Mouse (Mus musculus) c-Kit-positive CD71-positive TER-119-negative erythroid progenitor cells, embryonic 14.5 days (primary cell): ENCODE data around the gene Ttc19.
"Not testable (repeated sequence)": the region's sequence is repeated elsewhere in the genome, so short reads cannot be mapped to it uniquely, and the experiment has no call there.

Experiments used
- DNase-seq: peaks from one replicate; pipeline ENCODE4 v3.0.0-alpha.2; 2013; ENCODE audit warnings: low read depth

Ttc19 gene

DNA sequence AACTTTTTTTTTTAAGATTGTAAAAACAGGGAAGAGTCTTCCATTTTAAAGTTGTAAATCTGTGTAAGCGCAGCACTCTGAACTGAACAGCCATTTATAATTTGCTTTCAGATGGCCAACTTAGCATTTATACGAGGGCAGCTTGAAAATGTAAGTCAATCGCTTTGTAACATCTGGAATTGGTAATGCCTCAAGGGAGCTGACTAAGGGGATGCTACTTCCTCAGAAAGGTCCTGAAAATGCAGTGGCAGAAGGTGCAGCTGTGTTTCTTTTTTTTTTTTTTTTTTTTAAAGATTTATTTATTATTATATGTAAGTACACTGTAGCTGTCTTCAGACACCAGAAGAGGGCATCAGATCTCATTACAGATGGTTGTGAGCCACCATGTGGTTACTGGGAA is 2.7 kb downstream of the Ttc19 start:
- DNase-seq, result not testable (repeated sequence)

DNA sequence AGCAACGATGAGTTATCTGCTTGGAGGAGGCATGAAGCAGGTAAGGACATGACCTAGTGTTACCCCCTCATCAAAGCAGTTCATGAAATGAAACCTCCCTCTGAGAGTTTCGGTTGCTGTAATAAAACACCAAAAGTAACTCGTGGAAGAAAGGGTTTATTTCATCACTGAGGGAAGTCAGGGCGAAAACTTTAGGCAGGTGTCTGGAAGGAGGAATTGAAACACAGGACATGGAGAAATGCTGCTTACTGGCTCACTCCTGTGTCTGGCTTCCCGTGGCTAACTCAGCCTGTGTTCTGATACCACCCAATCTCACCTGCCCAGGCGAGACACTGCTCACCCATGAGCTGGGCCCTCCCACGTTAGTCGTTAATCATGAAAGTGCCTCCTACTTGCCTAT is 3.7 kb downstream of the Ttc19 start:
- no peak for DNase-seq

DNA sequence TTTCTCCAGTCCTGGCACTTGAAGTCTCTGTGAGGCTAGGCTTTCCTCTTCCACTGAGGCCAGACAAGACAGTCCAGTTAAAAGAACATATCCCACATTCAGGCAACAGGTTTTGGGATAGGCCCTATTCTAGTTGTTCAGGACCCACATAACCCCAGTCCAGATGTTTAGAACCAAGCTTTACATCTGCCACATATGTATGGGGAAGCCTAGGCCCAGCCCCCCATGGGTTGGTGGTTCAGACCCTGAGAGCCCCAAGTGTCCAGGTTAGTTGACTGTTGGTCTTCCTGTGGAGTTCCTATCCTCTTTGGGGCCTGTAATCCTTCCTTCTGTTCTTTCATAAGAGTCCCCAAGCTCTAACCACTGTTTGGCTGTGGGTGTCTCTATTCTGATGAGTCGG is 6.4 kb downstream of the Ttc19 start:
- no peak for DNase-seq

DNA sequence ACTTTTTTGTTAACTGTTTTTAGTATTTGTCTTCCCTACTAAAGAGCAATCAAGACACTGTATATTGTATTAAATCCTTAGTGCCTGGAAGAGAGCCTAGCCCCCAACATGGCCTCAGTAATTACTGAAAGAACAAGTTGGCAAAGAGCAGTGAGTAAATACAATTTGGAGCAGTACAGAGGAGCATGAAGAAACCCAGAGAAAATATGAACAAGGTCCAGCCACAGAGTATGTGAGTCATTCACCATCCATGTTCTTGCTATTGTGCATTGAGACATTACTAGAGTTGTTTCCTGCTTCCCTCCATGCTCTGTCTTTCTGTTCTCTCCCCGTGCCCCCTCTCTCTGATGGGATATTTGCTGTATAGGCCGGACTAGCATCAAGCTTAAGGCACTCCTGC is 12.8 kb downstream of the Ttc19 start:
- no peak for DNase-seq

DNA sequence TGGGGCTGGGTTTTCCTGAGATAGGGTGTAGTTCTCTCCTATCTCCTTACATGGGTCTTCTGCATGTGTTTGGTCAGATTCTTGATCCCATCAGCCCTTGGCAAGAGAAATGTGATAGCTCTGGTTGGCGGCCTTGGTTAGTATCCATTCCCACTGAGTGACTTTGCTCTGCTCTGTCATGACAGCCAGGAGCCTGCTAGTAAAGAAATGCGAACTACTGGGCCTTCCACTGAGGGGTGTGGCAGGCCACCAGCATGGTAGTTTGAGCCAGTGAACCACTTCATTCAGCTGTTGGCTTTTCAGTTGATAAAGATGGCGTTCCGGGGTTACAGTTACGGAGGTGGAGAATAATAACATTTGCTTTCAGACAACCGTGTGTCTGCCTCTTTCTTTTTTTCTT is 17.6 kb downstream of the Ttc19 start:
- no peak for DNase-seq

DNA sequence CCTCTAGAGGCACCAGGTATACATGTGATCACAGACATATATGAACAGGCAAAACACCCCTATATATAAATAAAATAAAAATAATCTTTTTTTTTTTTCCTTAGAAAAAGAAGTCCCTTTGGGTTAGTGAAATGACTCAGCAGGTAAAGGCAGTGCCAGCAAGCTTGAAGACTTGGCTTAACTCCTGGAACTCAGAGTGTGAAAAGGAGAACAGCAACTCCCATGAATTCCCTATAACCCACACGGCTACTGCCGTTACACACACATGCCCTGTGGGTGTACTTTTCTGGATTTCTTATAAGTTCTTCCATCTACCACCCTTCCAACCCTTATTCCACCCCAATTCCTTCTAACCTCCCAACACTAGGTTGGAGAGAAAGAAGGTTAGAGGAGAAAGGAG is 24.6 kb downstream of the Ttc19 start:
- no peak for DNase-seq

DNA sequence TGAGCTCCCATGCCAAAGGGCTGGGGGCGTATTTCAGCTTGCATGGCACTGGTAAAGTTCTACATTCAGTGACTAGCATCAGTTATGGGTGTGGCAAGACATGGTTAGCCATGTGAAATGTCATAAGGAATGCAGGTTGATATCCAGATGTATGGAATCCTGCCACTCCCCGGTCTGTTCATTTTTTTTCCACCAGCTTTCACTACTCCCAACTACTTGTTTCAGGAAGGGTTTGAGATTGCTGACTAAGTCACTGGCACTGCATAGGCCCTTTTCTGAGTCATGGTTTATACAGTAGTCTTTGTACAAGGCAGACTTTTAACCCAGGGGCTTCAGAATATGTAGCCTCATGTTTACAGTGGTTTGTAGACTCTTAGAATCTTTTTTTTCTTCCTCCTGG is 28.0 kb downstream of the Ttc19 start:
- no peak for DNase-seq

DNA sequence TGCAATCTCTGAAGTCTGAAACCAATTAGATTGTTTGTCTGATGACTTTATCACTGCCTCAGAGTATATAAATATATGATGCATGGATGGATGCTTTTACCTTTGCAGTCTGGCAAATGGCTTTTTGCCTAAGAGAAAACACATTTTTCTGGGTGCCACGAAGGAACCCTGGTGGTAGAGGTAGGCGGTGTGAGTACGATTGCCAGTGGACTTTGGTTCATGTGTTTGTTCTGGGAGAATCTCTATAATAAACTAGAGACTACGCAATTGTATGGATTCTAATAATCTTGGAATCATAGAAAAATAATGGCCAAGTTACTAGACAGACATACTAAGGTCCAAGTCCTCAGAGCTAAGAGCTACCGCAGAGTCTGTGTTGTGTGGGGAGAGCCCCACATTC is 33.7 kb downstream of the Ttc19 start:
- DNase-seq, result no peak

DNA sequence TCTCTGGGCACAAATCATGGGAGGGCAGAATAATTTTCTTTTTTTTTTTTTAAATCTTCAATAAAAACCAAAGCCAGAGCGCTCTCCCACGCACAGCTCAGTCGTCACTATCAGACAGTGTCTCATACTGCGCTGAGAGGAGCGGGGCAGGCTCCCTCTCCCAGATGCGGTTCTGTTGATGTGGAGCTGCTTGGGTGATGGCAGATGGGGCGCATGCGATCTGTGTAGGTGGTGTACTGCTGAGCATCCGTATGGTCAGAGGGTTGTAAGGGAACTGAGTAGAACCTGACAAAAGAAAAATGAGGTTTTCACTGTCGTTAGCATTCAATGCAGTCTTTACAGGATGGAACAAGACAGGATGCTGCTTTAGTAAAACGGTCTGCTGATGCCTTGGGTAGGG is 36.5 kb downstream of the Ttc19 start:
- DNase-seq, result no peak

DNA sequence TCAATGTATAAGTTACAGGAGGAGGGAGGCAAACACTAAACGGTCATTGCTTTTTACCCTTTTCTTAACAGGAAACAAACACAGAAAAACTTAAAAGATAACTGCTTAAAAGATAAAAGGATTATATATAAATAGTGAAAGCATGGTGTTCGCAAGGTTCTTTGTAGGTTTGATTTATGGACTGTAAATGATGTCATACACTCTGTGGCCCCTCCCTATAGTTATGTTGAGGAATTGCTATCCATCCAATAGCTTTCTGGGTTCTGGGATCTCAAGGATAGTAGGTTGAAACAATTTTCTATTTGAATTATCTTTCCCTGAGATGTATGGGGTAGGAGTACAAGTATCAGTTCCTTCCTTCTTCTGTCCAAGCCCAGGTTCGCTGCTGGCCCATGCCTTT is 38.8 kb downstream of the Ttc19 start:
- no peak for DNase-seq

DNA sequence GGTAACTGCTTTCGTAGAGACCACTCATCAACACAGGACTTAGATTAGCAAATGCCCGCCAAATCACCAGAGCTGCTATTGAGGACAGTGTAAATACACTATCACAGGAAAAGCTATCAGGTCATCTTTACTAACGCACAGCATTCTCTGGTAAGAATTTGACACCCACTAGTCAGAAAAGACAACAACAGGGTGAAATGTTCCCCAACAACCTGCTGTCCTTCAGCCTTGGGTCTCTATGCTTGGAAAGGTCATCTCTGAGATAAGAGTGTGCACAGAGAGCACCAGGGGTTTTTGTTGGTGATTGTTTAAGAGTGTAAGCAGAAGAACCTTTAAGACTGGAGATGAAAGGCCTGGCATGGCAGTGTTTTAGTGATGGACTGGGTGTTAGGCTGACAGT is 42.4 kb downstream of the Ttc19 start:
- DNase-seq, result no peak

DNA sequence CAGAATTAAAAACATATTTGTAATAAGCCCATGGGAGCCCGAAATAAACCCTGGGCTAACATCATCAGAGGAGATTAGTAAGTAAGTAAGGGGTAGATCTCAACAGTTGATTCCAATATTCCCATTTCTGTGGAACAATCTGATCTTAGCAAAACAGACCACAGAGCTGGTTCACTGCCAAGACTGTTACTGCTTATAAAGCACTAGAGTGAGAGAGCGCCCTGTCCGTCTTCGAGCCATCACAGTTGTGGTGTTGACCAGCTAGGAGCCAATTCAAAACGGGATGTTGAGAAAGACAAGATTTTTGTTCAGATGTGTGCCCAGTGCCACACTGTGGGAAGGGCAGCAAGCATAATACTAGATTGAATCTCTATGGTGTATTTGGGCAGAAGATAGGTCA is 49.9 kb downstream of the Ttc19 start:
- no peak for DNase-seq

DNA sequence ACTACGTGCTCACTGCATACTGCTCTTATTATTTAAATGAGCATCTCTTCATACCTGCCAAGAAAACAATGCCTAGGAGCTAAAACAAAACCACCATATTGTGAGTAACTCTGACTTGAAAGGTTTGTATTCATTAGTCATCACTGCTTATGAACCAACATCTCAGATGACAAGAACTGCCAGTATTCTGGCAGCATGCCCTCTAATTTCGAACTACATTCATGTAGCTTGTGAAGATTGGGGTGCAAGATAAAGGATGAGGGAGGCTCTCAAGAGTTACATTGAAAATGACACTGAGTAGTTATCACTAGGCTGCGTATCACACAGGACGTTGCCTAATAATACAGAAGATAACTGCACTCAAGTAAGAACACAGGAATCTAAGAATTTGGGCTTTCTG is 51.0 kb downstream of the Ttc19 start:
- no peak for DNase-seq

DNA sequence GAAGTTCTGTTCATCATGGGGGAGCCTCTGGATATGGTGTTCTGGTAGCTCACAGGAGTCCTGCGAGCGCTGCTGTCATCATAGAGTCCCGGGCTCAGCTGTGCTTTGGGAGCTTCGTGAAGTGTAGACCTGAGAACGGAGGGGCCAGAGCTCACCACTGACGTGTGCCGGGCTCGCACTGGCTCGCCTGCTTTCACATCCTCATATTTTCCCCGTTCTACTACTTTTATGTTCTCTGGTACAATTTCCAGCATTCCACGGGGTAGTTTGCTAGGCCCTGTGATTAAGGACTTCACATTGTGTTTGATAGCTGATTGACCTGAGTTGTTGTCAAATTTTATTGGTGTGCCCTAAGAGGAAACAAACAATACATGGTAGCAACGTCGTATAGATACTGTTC is 61.7 kb downstream of the Ttc19 start:
- DNase-seq, result no peak

DNA sequence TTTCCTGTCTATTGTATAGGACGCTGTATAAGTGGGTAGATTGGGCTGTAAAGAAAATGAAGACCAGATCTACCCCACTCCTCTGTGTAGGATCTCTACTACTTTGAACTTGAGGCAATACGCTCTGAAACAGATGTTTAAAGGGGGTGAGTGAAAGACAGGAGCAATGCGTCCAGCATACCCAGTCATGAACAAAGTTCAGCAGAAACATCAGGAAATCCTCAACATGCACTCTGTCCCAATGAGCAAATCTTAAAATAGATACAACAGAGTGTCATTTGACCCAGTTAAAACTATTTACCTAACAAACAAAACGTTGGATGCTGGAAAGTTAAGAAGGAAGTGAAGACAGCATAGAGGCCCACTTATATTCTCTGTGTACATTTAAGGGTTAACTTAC is 70.7 kb downstream of the Ttc19 start:
- DNase-seq, result no peak

DNA sequence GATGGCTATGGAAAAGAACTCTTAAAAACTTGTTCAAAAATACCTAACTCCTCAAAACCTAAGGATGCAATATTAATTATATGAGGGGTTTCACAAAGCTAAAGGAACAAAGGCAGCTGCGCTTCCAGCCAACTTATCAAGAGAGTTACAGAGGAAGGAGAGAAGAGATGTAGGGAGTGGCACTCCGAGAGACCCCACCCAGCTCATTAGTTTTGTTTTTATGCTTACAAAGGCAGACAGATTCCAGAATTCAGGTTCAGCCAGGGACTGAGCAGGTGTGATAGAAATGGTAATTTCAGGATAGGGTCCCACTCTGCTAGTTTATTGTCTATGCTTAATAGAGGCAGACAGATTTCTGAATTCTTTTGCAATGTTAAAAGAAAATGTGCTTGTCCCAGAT is 73.9 kb downstream of the Ttc19 start:
- no peak for DNase-seq

DNA sequence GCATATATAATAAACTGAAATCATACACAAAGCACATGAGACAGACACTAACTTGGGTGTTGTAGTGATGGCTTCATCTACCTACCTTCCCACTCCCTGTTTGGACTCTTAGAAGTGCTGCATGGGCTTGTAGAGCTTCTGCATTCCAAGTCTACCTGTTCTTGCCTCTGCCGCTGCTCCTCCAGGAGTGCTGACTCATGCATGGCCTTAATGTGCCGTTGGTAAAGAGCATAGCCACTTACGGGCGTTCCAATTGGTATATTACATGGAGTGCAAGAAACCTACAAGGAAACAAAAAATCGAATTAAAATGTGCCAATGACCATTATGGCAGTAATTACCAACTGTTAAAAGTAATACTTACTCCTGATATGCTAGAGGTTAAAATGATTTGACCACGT is 85.6 kb downstream of the Ttc19 start:
- no peak for DNase-seq

DNA sequence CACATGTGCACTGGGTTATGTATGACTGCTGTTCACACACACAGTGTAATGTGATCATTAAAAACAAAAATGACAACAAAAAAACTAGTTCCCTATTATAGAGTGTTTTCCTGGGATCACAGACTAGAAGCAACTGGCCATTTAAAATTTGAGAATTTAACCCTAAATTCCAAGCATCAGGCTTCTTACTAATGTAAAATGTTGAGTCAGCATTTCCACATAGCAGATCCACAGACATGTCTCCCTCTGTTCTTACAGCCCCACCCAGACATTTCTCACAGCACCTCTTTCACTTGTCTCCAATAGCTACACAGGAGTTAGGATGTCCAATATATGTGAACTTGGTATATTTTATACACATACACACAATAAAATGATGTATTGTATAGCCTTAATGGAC is 88.7 kb downstream of the Ttc19 start:
- no peak for DNase-seq

DNA sequence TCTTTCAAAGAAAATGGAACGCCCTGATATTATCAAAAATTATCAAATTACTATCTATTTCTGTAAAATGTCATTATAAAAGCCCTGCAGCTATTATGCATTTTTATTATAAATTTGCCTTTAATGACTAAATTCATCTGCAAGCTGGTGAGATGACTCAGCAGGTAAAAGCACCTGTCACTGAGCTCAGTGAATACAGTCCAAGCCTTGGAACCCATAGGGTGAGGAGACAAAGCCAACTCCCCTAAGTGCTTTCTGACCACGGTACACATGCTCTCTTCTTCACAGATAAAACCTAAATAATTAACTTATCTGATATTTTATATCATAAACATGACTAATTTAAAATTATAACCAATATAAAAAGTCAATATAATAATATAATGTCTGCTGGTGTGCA is 90.5 kb downstream of the Ttc19 start:
- DNase-seq, result no peak

DNA sequence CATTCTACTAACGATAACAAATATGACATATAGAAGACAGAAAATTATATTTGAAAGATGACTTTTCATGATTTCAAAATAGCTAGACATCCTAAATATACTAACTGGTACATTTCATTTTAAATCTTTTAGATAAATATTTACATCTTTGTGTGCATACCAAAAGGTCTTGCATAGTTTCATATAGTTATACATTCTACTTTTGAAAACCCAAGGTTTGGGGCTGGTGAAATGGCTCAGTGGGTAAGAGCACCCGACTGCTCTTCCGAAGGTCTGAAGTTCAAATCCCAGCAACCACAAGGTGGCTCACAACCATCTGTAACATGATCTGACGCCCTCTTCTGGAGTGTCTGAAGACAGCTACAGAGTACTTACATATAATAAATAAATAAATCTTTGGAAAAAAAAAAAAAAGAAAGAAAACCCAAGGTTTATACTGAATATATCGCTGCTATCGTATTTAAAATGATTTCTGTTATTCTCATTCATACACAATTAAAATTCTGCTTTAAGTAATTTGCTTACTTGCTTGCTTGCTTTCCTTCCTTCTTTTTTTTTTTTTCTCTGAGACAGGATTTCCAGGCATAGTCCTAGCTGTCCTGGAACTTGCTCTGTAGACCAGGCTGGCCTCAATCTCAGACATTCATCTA is 96.1 kb downstream of the Ttc19 start:
- not testable (repeated sequence) for DNase-seq
